Mouse (Mus musculus) intestine, postnatal 0 days (tissue): ENCODE results near the gene Mcm6. TPM values are rescaled to one million over a fixed set of nuclear protein-coding genes. Genes with fewer than 3 reads are reported as not detected.

Experiments
- ATAC-seq: fragments of 200-750 bp; cut with Nextera tagmentation; 2 replicates; pipeline ENCODE4 v1.8.0; 2017; ENCODE audit warnings: mild to moderate bottlenecking, moderate TSS enrichment, moderate library complexity
- H3K27ac ChIP-seq: fragments of 300-500 bp; sonication (generic); 2 replicates; pipeline ENCODE4 v1.5.1; 2014; ENCODE audit warnings: mild to moderate bottlenecking, low read depth, low read length, moderate library complexity
- H3K27me3 ChIP-seq: fragments of 300-500 bp; sonication (generic); replicated peaks from 2 replicates; pipeline ENCODE4 v1.6.1; 2014; ENCODE audit warnings: low read length, mixed read lengths; ENCODE audit not compliant: control insufficient read depth, insufficient read depth
- H3K36me3 ChIP-seq: fragments of 300-500 bp; sonication (generic); 2 replicates; pipeline ENCODE4 v1.6.1; 2014; ENCODE audit warnings: mild to moderate bottlenecking, moderate library complexity; ENCODE audit not compliant: control insufficient read depth, insufficient read depth
- H3K4me1 ChIP-seq: fragments of 300-500 bp; sonication (generic); replicated peaks from 2 replicates; pipeline ENCODE4 v1.6.1; 2014; ENCODE audit warnings: antibody characterized with exemption, low read length, mixed read lengths; ENCODE audit not compliant: control insufficient read depth, insufficient read depth
- H3K4me2 ChIP-seq: fragments of 300-500 bp; sonication (generic); replicated peaks from 2 replicates; pipeline ENCODE4 v1.6.1; 2014; ENCODE audit warnings: low read depth, mild to moderate bottlenecking, moderate library complexity
- H3K4me3 ChIP-seq: fragments of 300-500 bp; sonication (generic); 2 replicates; pipeline ENCODE4 v1.5.1; 2014; ENCODE audit warnings: low read depth, low read length
- H3K9ac ChIP-seq: fragments of 300-500 bp; sonication (generic); 2 replicates; pipeline ENCODE4 v1.6.1; 2014; ENCODE audit warnings: mild to moderate bottlenecking, low read depth, low read length
- H3K9me3 ChIP-seq: fragments of 300-500 bp; sonication (generic); 2 replicates; pipeline ENCODE4 v1.6.1; 2016; ENCODE audit warnings: mixed run types; ENCODE audit not compliant: control insufficient read depth
- CTCF ChIP-seq: sonication (generic); IDR thresholded peaks from 2 replicates; pipeline ENCODE4 v1.5.1; 2016; ENCODE audit warnings: low read depth, mild to moderate bottlenecking, control low read depth, antibody characterized with exemption, moderate library complexity
- WGBS: fragments of 180-500 bp; shearing (Covaris S2); extraction: QIAGEN DNeasy Blood & Tissue Kit; methylation state at CpG from one replicate; pipeline ENCODE4 v1.1.7; 2014; 5-methylcytosine and 5-hydroxymethylcytosine counted together
- polyA plus RNA-seq: library from polyadenylated mRNA; unstranded; fragments of >200 nt; fragmentation: Nextera tagmentation; extraction: Ambion mirVana; gene quantifications from 2 replicates; pipeline ENCODE4 v1.2.1, GENCODE M21; 2015

Gene Mcm6
- 56.7 and 59.6 TPM in 2 replicates for polyA plus RNA-seq

DNA sequence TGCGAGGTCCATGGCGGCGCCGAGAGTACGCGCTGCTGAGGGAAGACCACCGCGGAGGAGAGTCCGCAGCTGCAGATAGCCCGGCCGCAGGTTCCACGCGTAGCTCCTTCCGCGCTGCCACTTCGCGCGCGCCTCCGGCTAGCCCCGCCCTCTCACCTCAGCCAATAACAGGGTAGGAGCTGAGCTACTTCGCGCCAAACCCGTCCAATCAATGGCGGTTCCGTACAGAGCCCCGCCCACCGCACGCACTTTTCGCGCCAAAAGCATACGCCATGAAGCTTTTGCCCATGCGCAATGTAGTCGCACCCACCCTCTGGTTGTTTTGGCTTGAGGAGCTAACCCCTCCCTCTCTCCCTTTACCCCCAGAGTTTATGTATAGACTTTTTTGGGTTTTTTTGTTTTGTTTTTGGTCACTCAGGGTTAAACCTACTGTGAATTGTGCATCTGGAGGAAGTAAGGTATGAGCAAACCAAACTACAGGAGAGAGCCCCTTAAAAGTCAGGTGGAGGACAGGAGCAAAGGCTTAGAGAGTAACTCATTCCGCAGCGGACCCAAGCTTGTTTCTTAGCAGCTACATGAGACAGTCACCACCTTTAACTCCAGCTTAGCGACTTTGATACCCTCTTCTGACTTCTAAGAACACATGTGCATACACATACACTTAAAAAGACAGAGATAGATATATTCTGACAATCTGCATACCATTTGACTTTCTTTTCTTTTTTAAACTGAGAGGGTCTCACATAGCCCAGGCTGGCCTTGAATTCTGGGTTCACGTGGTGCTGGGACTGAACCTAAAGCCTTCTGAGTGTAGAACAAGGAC, at the start of gene Mcm6:
Gene Mcm6, minus strand, starts transcription at position 111 of the 823 bp plus-strand sequence.
- H3K27ac ChIP-seq: peak within 1 kb of the TSS; percentile 71
- no peaks in the 10 kb centered on the region for H3K27me3 ChIP-seq
- WGBS: under 1% methylated on average over 38 of the region's 38 CpGs
- no peak for TF ChIP-seq CTCF
- H3K36me3 ChIP-seq: peaks cover 20% of the 10 kb centered on the region
- no peaks in the 10 kb centered on the region for H3K9me3 ChIP-seq
- no peaks in the 10 kb centered on the region; the same call in 1 of the 2 replicates for H3K4me1 ChIP-seq
- peak within 1 kb of the TSS; percentile 82 for H3K4me2 ChIP-seq
- H3K9ac ChIP-seq: peak within 1 kb of the TSS; percentile 75
- peak within 1 kb of the TSS; percentile 88 for H3K4me3 ChIP-seq
- peak; percentile 97 for ATAC-seq

- H3K27me3 ChIP-seq: no peaks in the 10 kb centered on the region
- H3K4me1 ChIP-seq: no peaks in the 10 kb centered on the region
- ATAC-seq: no peak
- 36% methylated on average over 1 of the region's 1 CpGs for WGBS
- no peak overlapping the region for H3K27ac ChIP-seq
- H3K4me2 ChIP-seq: no peak overlapping the region
- H3K9ac ChIP-seq: no peak overlapping the region
- 0 out of 2 replicates have a peak, but pooled peaks cover 10% of the 10 kb centered on the region for H3K36me3 ChIP-seq
- no peaks in the 10 kb centered on the region for H3K9me3 ChIP-seq
- TF ChIP-seq CTCF: no peak
- H3K4me3 ChIP-seq: no peak overlapping the region
Observed at GRCm38 (mm10) chr1:128406846-128407245, 47.4 kb upstream of the Mcm6 start.

DNA sequence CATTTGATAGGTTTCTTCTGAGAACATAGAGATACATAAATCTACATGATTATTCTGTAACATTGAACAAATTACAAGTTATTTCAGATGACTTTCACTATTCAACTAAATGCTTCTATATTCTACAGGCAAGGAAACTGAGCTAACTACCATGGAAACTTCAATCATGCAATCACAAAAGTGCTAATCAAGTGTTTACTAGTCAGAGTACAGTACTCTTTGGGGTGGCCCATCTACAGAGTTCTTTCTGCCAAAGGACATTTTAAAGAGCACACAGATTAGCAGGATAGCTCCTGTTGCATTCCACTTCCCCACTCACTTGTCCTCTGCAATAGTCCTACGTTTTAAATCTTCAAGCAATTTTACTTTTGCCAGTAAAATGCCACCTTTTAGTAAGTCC, 46.2 kb upstream of the Mcm6 start:
- Histone ChIP-seq H3K27me3 (no peaks in the 10 kb centered on the region), H3K9ac (no peak overlapping the region), H3K27ac (no peak overlapping the region), H3K4me3 (no peak overlapping the region), H3K4me2 (no peak overlapping the region), H3K9me3 (no peaks in the 10 kb centered on the region), H3K4me1 (no peaks in the 10 kb centered on the region), H3K36me3 (0 out of 2 replicates have a peak, but pooled peaks cover 10% of the 10 kb centered on the region)
- no peak for ATAC-seq
- 57% methylated on average over 1 of the region's 1 CpGs for WGBS
- no peak for TF ChIP-seq CTCF

DNA sequence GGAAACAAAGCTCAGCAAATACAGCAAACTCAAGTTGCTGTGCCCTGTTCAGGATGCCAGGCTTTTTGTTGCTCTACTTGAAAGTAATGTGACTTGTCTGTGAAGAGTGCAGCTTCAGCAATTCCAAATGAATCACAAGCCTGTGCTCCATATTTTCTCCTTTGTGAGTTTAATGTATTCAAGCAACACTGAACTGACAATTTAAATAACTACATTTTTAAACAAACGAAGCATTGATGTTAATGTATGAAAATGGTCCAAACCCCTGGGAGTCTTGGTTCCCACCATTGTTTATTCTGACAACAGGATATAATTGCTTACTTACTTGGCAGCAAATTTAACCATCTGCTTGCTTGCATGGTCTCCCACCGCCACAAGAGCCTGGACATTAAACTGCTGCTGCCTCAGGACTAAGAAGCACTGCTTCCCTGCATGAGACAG, 45.6 kb upstream of the Mcm6 start:
- Histone ChIP-seq H3K27ac (no peak overlapping the region), H3K27me3 (no peaks in the 10 kb centered on the region), H3K9ac (no peak overlapping the region), H3K9me3 (no peaks in the 10 kb centered on the region), H3K4me2 (no peak overlapping the region), H3K4me3 (no peak overlapping the region), H3K36me3 (0 out of 2 replicates have a peak, but pooled peaks cover 10% of the 10 kb centered on the region), H3K4me1 (no peaks in the 10 kb centered on the region)
- TF ChIP-seq CTCF: no peak
- 49% methylated on average over 2 of the region's 2 CpGs for WGBS
- ATAC-seq: no peak

DNA sequence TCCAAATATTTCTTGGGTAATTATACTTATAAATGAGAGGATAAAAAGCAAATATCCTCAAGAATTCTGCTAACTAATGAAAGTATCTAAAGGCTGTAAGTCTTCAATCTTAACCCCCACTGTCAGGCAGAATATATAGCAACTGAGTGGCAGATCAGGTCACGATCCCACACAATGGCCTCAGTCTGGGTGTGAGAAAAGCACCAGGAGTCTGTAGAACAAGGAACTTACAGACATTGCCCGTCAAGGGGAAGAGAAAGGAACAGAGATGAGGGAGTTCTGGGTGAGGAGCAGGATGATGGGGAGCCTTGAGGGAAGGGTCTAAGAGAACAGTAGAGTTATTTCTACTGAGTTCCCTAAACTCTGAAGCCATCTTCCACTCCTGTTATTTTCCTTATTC, 41.5 kb upstream of the Mcm6 start:
- Histone ChIP-seq H3K4me3 (no peak overlapping the region), H3K4me1 (no peaks in the 10 kb centered on the region), H3K36me3 (0 out of 2 replicates have a peak, but pooled peaks cover 10% of the 10 kb centered on the region), H3K27ac (no peak overlapping the region), H3K9ac (no peak overlapping the region), H3K9me3 (no peaks in the 10 kb centered on the region), H3K4me2 (no peak overlapping the region), H3K27me3 (no peaks in the 10 kb centered on the region)
- ATAC-seq: no peak
- WGBS: 58% methylated on average over 2 of the region's 2 CpGs
- TF ChIP-seq CTCF: no peak

- no peak for TF ChIP-seq CTCF
Observed at GRCm38 (mm10) chr1:128399941-128400915, 40.8 kb upstream of the Mcm6 start.

More at GRCm38 (mm10) chr1:128399941-128400915, 40.8 kb upstream of the Mcm6 start:
- Histone ChIP-seq H3K27ac (no peak overlapping the region), H3K4me2 (no peak overlapping the region), H3K4me1 (no peaks in the 10 kb centered on the region), H3K9ac (no peak overlapping the region), H3K9me3 (no peaks in the 10 kb centered on the region), H3K4me3 (no peak overlapping the region), H3K36me3 (0 out of 2 replicates have a peak, but pooled peaks cover 10% of the 10 kb centered on the region), H3K27me3 (no peaks in the 10 kb centered on the region)
- 79% methylated on average over 5 of the region's 5 CpGs for WGBS
- no peak for ATAC-seq
